Mouse (Mus musculus): ENCODE results near the gene Gnb1l.

Gene Gnb1l

DNA sequence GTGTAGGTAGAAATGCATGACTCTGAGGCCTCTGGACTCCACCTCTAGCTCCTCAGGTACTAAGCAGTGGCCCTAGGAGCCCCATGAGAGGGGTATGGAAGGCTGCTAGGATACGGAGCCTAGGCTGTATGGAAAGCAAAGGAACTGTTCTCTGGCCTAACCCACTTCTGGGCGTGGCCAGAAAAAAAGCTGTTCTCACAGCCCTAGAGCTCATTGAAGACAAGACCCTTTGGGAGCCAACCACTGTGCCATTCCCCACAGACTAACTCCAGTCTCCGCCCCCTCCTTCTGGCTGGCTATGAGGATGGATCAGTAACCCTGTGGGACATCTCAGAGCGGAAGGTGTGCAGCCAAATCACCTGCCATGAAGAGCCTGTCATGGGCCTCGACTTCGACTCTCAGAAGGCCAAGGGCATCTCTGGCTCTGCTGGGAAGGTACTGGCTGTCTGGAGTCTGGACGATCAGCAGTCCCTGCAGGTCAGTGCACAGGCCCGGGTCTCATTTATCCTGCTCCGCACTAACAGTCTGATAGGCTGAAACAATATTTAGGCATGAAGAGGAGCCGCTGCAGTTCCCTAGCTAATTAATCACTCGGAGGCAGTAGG is 53.7 kb downstream of the Gnb1l start:
- no peak for DNase-seq

DNA sequence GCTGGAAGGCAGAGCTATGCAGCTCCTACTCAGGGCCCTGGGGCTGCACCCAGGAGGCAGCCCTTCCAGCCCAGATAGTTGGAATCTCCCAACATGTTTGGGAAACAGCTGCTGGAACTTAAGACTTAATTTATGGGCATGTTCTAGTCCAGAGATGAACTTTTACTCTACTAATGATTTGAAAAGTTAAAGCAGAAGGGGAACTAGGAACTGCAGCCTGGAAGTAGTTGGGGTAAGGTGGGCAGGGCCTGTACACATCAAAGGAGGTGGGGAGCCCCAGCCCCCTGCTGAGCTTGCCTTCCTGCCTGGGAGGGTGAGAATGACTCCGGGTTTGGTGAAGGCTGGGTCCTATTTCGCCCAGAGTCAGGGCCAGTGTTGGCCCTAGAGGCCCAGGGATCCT is 56.2 kb downstream of the Gnb1l start:
- no peak for DNase-seq

GRCm38 (mm10) chr16:18555235-18555935 is 56.9 kb downstream of the Gnb1l start:
- no peak for DNase-seq

DNA sequence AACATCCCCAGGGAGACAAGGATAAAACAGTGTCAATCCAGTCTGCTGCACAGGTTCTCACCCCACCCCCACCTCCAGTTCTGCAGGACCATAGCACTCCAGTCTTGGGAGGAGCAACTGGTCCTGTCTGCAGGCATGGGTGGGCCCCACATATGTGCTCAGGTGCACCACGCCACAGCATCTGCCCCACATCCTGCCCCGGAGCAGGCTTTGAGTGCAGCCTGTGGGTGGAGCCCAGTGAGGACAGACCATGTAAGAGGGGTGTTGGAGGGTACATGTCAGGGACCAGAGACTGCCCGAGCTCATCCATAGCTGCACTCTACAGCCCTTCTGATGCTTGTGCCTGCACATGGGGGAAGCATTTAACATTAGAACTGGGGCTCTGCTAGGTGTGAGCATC is 57.9 kb downstream of the Gnb1l start:
- DNase-seq: no peak

GRCm38 (mm10) chr16:18564472-18564871 is 66.0 kb downstream of the Gnb1l start:
- no peak for DNase-seq

GRCm38 (mm10) chr16:18568599-18568998 is 70.1 kb downstream of the Gnb1l start:
- no peak for DNase-seq

DNA sequence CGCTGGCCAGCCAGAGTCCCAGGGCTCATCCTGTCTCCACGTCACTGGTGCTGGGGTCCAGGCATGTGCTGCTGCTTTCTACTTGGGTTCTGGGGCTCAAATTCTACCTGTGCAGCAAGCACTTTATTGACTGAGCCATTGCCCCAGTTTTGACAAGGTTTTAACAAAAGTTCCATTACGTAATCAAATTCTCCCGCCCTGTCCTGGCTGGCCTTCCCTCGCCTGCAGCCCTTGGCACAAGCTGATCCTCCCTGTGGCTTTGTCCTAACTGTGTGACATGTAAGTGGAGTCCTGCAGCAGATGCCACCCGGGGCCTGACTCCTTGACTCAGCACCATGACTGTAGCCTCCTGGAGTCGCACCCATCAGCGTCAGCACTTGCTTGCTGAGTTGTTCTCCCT is 75.7 kb downstream of the Gnb1l start:
- DNase-seq: no peak

DNA sequence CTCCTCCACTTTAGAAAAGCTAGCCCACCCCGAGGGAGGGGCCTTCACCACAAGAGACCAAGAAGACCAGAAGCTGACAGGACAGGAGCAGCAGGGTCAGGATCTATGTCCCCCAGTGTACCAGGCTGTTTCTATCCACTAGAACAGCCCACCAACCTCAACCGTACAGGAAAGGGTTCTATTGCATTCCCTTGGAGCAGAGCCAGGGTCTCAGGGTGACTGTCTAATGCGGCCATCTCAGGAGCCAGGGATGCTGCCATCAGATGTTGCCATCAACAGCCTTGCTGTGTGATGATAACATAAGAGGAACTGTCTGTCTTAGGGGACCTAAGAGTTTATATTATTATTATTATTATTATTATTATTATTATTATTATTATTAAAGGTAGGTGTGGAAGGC is 78.6 kb downstream of the Gnb1l start:
- DNase-seq: no peak

GRCm38 (mm10) chr16:18577599-18578160 is 79.2 kb downstream of the Gnb1l start:
- DNase-seq: no peak

DNA sequence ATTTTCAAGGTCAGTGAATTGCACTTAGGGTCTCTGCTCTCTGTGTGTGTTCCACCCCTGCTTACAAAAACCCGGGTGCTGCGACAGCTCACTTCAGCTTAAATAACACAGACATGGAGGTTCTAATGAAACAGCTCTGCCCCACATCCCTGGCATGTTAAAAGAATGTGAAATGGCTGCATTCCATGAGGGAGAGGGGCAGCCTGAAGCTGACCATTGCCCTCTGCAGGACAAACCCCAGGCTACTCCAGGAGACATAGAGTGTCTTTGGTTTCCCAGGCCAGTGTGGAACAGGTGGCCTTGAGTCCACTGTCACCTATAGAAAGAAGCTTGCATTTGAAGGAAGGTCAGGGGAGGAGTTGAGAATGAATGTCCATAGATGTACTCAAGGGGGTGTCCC is 81.9 kb downstream of the Gnb1l start:
- no peak for DNase-seq

DNA sequence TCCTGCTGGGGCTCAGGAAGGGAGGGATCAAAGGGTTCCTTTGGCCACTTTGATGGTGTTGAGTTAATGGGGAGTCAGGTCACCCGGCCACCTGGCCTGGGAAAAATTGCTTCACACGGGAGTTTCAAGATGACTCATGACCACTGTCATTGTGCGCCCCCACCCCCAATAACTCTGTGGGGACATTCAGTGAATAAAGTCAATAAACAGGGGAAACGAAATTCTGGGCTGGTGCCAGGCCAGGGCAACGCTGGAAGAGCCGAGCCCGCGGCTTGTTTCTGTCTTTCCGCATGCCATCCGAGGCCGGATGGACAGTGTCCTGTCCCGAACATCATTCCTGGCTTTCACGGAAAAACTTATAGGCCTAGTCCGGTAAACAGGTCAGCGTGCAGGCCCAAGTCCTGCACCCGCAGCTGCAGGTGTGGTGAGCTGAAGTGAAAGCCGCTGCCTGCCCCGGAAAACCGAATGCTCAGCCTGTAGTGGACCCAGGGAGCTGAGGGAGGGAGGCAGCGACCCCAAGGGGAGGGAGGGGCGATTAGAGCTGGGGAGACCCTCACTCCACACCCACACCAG is 82.6 kb downstream of the Gnb1l start:
- DNase-seq: no peak

- DNase-seq: peak; percentile 33
Measured at GRCm38 (mm10) chr16:18581623-18582205, 83.2 kb downstream of the Gnb1l start.

- no peak for DNase-seq
Measured at GRCm38 (mm10) chr16:18582426-18583148, 84.1 kb downstream of the Gnb1l start.

DNA sequence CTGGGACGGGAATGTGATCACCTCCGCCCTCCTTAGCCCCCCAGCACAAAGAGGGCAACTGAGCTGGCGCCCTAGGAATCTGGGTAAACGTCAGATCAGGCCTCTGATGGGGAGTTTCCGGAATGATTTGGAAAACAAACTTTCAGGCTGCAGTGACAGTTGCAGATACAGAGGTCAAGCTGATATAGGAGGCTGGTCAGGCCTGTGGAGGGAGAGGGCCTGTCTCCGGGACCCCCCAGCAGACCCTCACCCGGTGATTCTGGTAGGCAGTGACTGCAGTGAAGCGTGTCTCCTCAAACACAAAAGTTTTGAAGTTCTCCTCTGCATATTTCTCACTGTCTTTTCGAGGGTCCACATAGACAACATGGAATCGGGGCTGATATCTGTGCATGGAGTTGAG is 84.7 kb downstream of the Gnb1l start:
- no peak for DNase-seq

DNA sequence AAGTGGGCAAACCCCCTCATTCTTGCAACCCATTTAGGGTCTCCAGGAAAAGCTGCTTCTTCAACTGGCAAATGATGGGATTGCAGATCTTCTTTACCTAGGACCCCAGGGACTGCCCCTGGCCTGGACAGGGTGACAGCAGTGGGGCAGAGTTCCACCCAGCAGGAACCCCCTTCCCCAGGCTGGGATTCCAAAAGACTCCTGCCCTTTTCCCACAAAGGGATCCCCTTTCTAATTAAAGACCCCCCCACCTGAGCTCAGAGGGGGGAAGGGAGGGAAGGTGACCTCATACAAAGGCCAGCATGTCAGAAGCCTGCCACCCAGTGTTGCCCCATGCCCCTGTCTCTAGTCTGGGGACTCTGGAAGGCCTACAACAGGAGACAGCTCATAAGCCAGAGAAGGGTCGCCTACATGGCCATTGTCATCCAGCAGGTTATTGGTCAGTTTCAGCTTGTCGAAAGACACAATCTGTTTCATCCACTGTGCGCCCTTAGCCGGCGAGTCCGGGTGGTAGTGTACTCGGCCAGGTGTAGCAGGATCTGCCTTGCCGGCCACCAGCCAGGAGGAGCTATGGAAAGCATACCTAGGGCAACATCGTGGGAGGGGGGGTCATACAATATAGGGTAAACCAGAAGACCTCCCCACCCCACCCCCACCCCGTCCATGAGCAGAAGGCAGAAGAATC is 85.3 kb downstream of the Gnb1l start:
- no peak for DNase-seq

GRCm38 (mm10) chr16:18584901-18585510 is 86.5 kb downstream of the Gnb1l start:
- DNase-seq: no peak

- DNase-seq: no peak
Measured at GRCm38 (mm10) chr16:18585676-18586075, 87.2 kb downstream of the Gnb1l start.

- no peak for DNase-seq
Measured at GRCm38 (mm10) chr16:18586076-18586905, 87.8 kb downstream of the Gnb1l start.

- no peak for DNase-seq
Measured at GRCm38 (mm10) chr16:18586906-18587546, 88.5 kb downstream of the Gnb1l start.

Measured in lung, postnatal 14 days (tissue).